Comparison of ENCODE assay signal across 19 mouse cellular contexts in genomic region chr5:106036176-106036575, GRCm38 (mm10).
DNase-seq lines count a peak whose midpoint lies in the region; ATAC-seq lines count a peak whose summit lies in the region.
"Had no signal": no experiment of that assay in that cellular context is flagged by ENCODE, and none has a peak within 500 bp of the region (broad histone marks: within the 10 kb centered on the region; RNA-seq: fewer than 3 reads in every experiment).

No protein-coding gene starts in this region.

- peak; percentile 6 for DNase-seq in heart, postnatal 4 days
- peak; percentile 36 for DNase-seq in kidney, postnatal 14 days
- DNase-seq in kidney, postnatal 25 days, result no peak
- peak; percentile 47 for DNase-seq in midbrain, embryonic 14.5 days
- DNase-seq: adrenal gland, postnatal 10 days; B cell, adult 2 months; cerebellum, adult 18-20 months; cerebellum, postnatal 36 days; thymus, postnatal 4 days had no signal

- no peak overlapping the region for H3K4me2 ChIP-seq in heart, embryonic 12.5 days
- no peak overlapping the region for H3K4me2 ChIP-seq in midbrain, embryonic 14.5 days (ENCODE audit: low read length)
- H3K4me2 ChIP-seq in midbrain, embryonic 13.5 days (replicated peaks), result no peak overlapping the region
- H3K4me2 ChIP-seq in stomach, embryonic 16.5 days (ENCODE audit: low read depth, low read length), result peak overlapping the region; percentile 28; the same call in 1 of the 2 replicates
- H3K4me2 ChIP-seq: hindbrain, embryonic 12.5 days; limb, embryonic 13.5 days had no signal

- H3K4me3 ChIP-seq in heart, embryonic 12.5 days, result no peak overlapping the region
- no peak overlapping the region for H3K4me3 ChIP-seq in midbrain, embryonic 14.5 days (replicated peaks; ENCODE audit: low read depth, low read length)
- no peak overlapping the region for H3K4me3 ChIP-seq in midbrain, embryonic 13.5 days (replicated peaks)
- no peak overlapping the region for H3K4me3 ChIP-seq in stomach, embryonic 16.5 days (replicated peaks; ENCODE audit: low read length)
- H3K4me3 ChIP-seq: erythroblast, embryonic 14.5 days; hindbrain, embryonic 12.5 days; limb, embryonic 13.5 days; megakaryocyte, embryonic 14.5 days had no signal

- H3K9ac ChIP-seq in heart, embryonic 12.5 days, result no peak overlapping the region
- no peak overlapping the region for H3K9ac ChIP-seq in midbrain, embryonic 14.5 days (replicated peaks; ENCODE audit: low read length)
- H3K9ac ChIP-seq in midbrain, embryonic 13.5 days (replicated peaks), result no peak overlapping the region
- H3K9ac ChIP-seq in stomach, embryonic 16.5 days (ENCODE audit: low read length), result no peak overlapping the region
- H3K9ac ChIP-seq: hindbrain, embryonic 12.5 days; limb, embryonic 13.5 days; liver, embryonic 14.5 days had no signal

- no peaks in the 10 kb centered on the region for H3K9me3 ChIP-seq in heart, embryonic 12.5 days (replicated peaks)
- no peaks in the 10 kb centered on the region for H3K9me3 ChIP-seq in midbrain, embryonic 14.5 days (ENCODE audit: control insufficient read depth, low read length)
- no peaks in the 10 kb centered on the region for H3K9me3 ChIP-seq in midbrain, embryonic 13.5 days
- no peaks in the 10 kb centered on the region for H3K9me3 ChIP-seq in stomach, embryonic 16.5 days (replicated peaks; ENCODE audit: control insufficient read depth, low read length)
- H3K9me3 ChIP-seq: hindbrain, embryonic 12.5 days; limb, embryonic 13.5 days; megakaryocyte, embryonic 14.5 days had no signal

- ATAC-seq in heart, embryonic 12.5 days (ENCODE audit: insufficient number of reproducible peaks, low FRiP score), result no peak
- no peak for ATAC-seq in midbrain, embryonic 14.5 days (ENCODE audit: low FRiP score, low TSS enrichment)
- ATAC-seq in midbrain, embryonic 13.5 days, result no peak
- no peak for ATAC-seq in stomach, embryonic 16.5 days (ENCODE audit: insufficient read depth, low FRiP score)
- ATAC-seq: forebrain, embryonic 14.5 days; inflammation-experienced regulatory T-cells, adult 6 months had no signal

- H3K27me3 ChIP-seq in heart, embryonic 12.5 days (replicated peaks), result no peaks in the 10 kb centered on the region
- H3K27me3 ChIP-seq in midbrain, embryonic 14.5 days (ENCODE audit: control insufficient read depth, insufficient read depth, low read length), result no peaks in the 10 kb centered on the region
- H3K27me3 ChIP-seq in midbrain, embryonic 13.5 days, result no peaks in the 10 kb centered on the region
- no peaks in the 10 kb centered on the region for H3K27me3 ChIP-seq in stomach, embryonic 16.5 days (ENCODE audit: control insufficient read depth, insufficient read depth, low read length)
- H3K27me3 ChIP-seq: hindbrain, embryonic 12.5 days; limb, embryonic 13.5 days; megakaryocyte, embryonic 14.5 days had no signal

- H3K36me3 ChIP-seq in heart, embryonic 12.5 days, result no peaks in the 10 kb centered on the region
- H3K36me3 ChIP-seq in midbrain, embryonic 14.5 days (ENCODE audit: control insufficient read depth, insufficient read depth, low read length), result no peaks in the 10 kb centered on the region
- H3K36me3 ChIP-seq in midbrain, embryonic 13.5 days, result no peaks in the 10 kb centered on the region
- H3K36me3 ChIP-seq in stomach, embryonic 16.5 days (ENCODE audit: control insufficient read depth, insufficient read depth, low read length), result no peaks in the 10 kb centered on the region
- H3K36me3 ChIP-seq: hindbrain, embryonic 12.5 days; limb, embryonic 13.5 days had no signal

- 50% methylated on average over 6 of the region's 6 CpGs for WGBS in heart, embryonic 12.5 days
- WGBS in midbrain, embryonic 14.5 days, result 26% methylated on average over 6 of the region's 6 CpGs
- WGBS in midbrain, embryonic 13.5 days, result 37% methylated on average over 6 of the region's 6 CpGs
- 40% methylated on average over 6 of the region's 6 CpGs for WGBS in stomach, embryonic 16.5 days

- H3K27ac ChIP-seq in heart, embryonic 12.5 days (ENCODE audit: poor library complexity, severe bottlenecking), result no peak overlapping the region
- H3K27ac ChIP-seq in midbrain, embryonic 14.5 days (replicated peaks; ENCODE audit: low read depth, low read length), result no peak overlapping the region
- H3K27ac ChIP-seq in midbrain, embryonic 13.5 days, result no peak overlapping the region
- H3K27ac ChIP-seq in stomach, embryonic 16.5 days (ENCODE audit: low read length), result no peak overlapping the region
- H3K27ac ChIP-seq: hindbrain, embryonic 12.5 days; limb, embryonic 13.5 days; liver, embryonic 14.5 days had no signal

- H3K4me1 ChIP-seq in heart, embryonic 12.5 days (replicated peaks), result no peaks in the 10 kb centered on the region
- no peaks in the 10 kb centered on the region for H3K4me1 ChIP-seq in midbrain, embryonic 14.5 days (ENCODE audit: control insufficient read depth, insufficient read depth, low read length)
- H3K4me1 ChIP-seq in midbrain, embryonic 13.5 days (replicated peaks), result no peaks in the 10 kb centered on the region
- H3K4me1 ChIP-seq in stomach, embryonic 16.5 days (ENCODE audit: control insufficient read depth, insufficient read depth, low read length), result no peaks in the 10 kb centered on the region
- H3K4me1 ChIP-seq: hindbrain, embryonic 12.5 days; limb, embryonic 13.5 days; megakaryocyte, embryonic 14.5 days had no signal

Comparison
In these comparisons a context has a peak if more than half of its experiments do, and no peak if none do; other contexts are left out.
1. DNase-seq: peak in heart, postnatal 4 days (single experiment), kidney, postnatal 14 days (single experiment) and midbrain, embryonic 14.5 days (single experiment); none in kidney, postnatal 25 days (0 of 2).